Mouse (Mus musculus): ENCODE data around the gene Hist1h2ah. TPM values are rescaled to one million over a fixed set of nuclear protein-coding genes. Genes with fewer than 3 reads are reported as not detected.
A peak's percentile ranks its signal among the peaks of the same experiment; 100 is the strongest.

The Hist1h2ah gene
- total RNA-seq, 2 experiments from 2014 or later: 0.91 to 145 TPM

DNA sequence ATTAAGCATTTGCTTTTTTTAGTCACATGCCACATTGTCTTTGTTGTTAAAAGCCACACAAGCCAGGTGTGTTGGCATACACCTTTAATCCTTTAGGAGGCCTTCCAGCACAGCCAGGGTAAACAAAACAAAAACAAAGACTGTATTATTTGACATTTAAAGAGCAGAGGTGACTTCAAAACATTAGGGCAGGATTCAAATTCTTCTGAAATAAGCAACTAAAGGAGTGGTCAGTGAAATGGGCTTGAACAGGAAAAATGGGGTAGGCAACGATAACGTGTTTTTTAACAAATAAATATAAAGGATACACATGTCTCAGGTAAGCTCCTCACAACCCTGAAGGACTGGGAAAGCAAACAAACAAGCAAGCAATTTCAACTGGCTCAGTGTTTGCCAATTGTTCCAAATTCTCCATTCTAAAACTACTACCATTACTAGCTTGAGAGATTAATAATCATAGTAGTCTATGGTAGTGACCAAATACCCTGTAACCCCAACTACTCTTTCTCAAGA is 4.6 kb upstream of the Hist1h2ah start:
- ATAC-seq (ENCODE audit: poor library complexity, severe bottlenecking): no peak

DNA sequence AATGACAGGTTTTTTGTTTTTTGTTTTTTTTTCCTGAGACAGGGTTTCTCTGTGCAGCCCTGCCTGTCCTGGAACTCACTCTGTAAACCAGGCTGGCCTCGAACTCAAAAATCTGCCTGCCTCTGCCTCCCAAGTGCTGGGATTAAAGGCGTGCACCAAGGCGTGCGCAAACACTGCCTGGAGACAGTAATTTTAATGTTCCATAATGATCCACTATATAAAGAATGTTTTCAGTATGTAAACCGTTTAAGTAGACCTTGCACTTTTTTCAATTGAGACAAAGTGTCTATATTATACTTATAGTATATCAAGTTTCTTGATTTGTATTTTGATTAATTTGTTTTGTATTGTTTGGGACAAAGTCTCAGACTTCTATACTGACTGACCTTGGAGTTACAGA is 4.0 kb upstream of the Hist1h2ah start:
- no peak for ATAC-seq (ENCODE audit: poor library complexity, severe bottlenecking)

DNA sequence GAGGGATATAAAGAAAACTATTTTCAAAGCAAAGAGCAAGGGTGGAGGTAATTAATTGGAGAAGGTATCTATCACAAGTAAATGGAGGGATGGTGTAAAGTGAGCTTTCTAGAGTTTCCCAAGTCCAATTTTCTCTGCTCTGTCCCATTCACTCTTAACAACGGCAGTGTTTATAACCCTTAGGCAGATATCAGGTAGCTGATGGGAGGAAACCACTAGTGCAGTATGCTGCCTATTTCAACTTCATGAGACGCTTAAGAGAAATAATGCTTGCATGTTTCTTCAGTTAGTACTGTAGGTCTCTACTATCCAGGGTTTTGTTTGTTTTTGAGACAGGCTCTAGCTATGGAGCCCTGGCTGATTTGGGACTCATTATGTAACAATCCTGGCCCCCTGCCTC is 2.0 kb upstream of the Hist1h2ah start:
- ATAC-seq (ENCODE audit: poor library complexity, severe bottlenecking): no peak

DNA sequence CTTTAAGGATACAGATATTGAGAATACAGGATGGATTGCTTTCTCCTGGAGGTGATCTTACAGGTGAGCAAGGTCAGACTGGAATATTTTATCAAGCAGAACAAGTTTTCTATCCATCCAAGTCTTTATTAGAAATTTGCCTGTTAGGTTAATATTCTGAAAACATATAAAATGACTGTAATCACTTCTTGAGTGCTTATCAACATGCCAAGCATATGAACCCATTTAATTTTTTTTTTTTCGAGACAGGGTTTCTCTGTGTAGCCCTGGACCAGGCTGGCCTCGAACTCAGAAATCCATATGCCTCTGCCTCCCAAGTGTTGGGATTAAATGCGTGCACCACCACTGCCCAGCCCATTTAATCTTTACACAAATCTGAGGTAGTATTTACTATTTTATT is 1.6 kb upstream of the Hist1h2ah start:
- no peak for ATAC-seq (ENCODE audit: poor library complexity, severe bottlenecking)

DNA sequence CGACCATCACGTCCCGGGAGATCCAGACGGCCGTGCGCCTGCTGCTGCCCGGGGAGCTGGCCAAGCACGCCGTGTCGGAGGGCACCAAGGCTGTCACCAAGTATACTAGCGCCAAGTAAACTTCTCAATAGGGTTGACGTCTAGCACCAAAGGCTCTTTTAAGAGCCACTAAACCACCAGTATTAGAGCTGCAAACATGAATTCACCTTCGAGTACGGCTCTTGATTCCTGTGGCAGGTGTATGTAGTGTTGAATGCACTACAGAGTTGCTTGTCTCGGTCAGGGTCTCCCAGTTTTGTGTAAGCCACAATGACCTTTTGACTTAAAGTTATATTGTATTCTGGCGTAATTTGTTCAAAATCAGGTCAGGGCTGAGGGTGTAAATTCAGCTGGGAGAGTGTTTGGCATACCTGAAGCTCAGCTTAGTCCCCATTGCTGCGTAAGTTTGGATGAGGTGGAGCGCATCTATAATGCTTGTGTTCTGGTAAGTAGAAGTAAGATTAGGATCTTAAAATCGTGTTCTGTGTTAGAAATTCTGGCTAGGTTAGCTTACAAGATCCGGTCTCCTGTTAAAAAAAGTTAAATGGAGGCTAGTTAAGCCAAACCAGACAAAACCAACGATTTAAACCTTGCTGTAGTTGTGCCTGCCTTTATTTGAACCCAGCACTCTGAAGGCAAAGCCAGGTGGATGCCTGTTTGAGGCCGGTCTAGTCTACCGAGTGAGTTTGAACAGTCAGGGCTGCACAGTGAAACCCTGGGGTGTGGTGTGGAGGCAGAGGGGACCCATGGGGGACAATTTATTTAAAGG is 985 bp upstream of the Hist1h2ah start:
- no peak for ATAC-seq (ENCODE audit: poor library complexity, severe bottlenecking)

DNA sequence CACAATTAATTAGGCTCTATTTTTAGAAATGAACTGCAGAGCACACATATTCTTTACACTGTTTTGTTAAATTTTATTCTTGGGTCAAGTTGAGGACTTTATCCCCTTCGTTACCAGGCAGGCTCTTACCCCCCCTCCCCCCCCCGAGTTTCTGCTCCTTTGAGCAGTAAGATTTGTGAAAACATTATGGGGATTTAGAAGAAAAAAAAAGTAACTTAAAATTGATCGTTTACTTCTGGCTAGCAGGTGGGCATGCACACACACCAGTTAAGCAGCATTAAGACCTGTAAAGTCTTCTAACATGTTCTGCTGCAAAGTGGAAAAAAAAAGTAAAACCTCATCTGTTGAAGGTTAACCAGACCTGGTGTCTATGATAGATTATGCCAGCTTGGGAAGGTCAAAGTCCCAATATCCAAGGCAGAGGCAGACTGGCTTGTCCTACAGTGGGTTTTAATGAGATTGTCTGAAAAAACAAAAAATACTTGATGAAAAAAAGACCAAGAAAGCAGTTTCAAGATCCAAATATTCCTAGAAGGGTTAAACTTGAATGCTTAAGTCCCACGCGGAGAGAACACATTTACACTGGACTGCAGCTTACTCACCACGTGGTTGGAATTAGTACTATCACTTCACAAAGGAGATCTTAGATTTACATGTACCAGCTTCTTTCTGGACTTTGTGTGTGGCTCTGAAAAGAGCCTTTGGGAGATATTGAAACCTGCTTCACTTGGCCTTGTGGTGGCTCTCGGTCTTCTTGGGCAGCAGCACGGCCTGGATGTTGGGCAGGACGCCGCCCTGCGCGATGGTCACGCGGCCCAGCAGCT is 713 bp downstream of the Hist1h2ah start:
- peak; percentile 18; the same call in 1 of the 2 replicates for ATAC-seq (ENCODE audit: poor library complexity, severe bottlenecking)

DNA sequence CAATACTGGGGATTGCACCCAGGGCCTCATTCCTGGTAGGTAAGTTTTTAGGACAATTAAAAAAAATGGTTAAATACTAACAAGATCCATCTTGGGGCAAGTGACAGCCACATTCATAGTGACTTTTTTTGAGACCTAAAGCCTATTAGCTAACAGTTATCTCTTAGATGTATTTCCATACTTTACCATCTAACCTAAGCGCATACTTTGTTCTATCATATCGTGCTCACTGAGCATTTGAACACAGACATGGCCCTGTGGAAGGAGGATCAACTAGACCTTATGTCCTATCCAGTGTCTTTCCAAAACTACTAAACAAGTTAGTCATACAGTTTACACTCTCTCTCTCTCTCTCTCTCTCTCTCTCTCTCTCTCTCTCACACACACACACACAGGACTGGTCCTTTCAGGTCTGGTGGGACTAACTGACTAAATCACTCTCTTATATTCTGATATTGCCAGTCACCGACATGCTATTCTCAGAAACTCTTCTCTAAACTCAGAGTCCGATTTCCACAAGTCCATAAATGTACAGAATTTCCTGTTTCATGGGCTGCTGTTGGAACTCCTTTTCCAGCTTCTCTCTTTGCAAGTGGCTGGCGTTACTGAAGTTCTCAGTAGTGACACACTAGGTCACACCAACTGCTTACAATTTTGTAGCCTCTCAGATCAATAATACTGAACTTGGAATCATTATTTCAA is 1.5 kb downstream of the Hist1h2ah start:
- no peak for ATAC-seq (ENCODE audit: poor library complexity, severe bottlenecking)

DNA sequence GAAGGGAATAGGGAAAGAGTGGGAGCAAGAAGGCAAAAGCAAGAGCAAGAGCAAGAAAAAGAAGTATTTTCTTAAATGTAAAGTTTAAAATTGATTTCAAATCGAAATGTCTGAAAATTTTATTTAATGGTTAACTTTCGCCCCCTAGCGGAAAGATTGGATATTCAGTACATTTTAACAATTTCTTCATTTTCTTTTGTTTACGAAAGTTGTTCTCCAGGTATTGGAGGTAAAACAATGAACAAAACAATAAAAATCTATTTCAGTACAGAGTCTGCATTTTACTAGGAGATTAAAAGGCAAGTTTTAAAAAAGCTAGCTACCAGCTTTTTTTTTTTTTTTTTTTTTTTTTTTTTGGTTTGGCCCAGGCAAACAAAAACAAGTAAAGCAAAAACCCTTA is 4.9 kb downstream of the Hist1h2ah start:
- ATAC-seq (ENCODE audit: poor library complexity, severe bottlenecking): no peak

DNA sequence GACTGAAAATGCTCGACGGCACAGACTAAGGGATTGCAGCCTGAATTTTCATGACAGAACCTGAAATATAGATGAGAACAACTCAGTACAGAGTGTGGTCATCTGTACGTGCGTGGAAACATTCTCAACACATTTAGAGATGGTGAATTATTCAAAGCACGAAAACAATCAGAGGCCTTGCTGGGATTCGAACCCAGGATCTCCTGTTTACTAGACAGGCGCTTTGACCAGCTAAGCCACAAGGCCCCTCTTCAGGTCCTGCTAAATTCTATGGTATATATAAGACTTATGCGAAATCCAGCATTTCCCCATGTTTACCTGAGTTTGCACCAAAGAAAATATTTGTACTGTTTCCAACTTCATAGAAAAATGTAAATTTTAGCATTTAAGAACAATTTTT is 5.4 kb downstream of the Hist1h2ah start:
- no peak for ATAC-seq (ENCODE audit: poor library complexity, severe bottlenecking)

DNA sequence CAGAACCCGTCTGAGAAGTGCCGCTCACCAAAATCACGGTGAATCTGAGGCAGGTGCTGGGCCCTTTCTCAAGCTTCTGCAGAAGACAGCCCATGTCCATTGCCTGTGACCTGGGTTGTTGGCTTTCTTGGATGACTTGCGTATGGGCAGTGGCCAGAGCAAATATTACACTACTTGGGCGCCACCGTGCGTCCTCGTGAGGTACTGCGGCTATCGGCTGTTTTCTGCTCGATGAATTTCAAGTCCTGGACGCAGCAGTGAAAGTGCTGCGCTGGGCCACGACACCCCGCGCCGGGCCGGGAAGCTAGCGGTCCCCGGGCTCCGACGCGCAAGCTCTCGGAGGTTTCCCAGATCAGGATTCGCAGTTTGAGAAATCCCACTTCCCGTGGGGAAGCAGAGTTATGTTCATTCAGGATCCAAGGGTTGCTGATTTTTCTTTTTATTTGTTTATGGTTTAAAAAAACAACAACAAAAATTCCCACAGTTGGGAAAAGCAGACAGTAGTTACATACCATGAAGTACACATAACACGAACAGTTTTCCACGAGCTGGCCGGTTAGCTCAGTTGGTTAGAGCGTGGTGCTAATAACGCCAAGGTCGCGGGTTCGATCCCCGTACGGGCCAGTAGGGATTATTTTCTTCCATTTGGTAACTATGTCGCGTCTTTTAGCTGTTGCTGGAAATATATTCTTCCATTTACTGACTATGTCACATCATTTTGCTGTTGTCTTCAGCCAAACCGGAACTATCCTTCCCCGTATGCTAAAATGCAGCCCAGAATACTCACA is 6.5 kb downstream of the Hist1h2ah start:
- ATAC-seq (ENCODE audit: poor library complexity, severe bottlenecking): peak; percentile 94

DNA sequence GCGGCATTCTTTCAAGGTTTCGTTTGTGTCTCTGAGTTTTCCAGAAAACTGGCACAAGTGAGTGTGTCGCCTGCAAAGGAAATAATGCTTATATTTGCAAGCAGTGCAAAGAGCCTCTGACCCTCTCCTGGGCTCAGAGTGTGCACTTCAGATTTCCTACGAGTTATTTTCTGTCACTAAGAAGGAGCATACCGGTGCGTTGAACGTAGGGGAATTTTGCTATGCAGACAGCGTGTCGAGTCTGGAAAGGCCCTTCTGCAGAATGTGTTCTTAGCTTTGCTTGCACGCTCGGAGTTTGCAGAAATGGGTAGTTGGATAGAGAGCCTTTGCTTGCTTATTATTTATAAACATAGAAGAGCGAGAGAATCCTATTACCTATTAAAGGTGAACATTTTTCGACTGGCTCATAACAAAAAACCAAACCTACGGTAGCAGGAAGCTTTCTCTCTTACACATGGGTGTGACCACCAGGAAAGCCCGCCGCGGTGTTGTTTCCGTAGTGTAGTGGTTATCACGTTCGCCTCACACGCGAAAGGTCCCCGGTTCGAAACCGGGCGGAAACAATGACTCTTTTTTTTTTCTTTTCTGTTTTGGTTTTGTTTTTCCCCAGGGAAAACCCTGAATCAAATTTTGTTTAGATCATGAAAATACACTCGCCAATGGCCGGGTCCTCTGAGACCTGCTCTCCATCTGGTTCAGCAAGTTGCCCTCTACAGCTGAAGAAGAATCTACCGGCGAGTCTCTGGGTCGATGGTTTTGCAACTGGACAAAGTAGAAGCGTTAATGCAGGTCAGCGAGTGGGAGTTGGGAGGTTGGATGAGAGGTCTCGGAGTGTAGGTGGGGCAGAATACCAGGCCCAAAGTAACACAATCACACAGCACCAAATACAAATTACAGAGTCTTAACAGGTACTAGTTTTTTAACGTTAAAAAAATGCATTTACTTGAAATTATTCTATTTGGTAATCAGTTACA is 9.0 kb downstream of the Hist1h2ah start:
- peak; percentile 48 for ATAC-seq (ENCODE audit: poor library complexity, severe bottlenecking)

DNA sequence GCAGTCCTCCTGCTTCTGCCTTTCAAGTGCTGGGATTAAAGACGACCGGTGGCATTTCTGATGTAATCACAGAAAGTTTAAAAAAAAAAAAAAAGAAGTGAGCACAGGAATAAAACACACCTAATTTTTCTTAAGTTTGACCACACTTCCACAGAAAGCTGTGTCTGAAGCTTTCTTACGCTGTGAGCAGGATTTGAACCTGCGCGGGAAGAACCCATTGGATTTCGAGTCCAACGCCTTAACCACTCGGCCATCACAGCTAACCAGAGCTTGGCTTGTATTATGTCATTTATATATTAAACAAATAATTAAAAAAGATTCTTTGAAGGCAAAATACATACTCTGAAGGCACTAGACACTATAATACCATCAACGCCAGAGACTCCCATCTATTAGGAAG is 13.1 kb downstream of the Hist1h2ah start:
- peak; percentile 70 for ATAC-seq (ENCODE audit: poor library complexity, severe bottlenecking)

DNA sequence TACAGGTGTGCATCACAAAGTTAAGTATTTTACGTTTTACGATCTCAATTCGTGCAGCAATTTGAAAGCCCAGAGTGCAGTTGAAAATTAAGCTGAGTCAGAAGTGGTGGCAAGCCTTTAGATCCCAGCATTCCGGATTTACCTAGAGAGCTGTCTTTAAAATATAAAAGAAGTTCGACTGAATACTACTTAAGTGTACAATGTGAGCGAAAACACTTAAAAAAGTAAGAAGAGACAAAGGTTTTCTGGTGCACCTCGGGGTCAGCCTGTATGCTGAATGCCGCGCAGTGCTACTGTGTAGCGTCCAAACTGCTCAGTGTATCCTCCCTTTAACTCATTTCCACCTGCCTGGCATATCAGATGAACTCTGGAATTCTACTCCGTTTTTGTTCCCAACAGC is 13.8 kb downstream of the Hist1h2ah start:
- ATAC-seq (ENCODE audit: poor library complexity, severe bottlenecking): no peak

DNA sequence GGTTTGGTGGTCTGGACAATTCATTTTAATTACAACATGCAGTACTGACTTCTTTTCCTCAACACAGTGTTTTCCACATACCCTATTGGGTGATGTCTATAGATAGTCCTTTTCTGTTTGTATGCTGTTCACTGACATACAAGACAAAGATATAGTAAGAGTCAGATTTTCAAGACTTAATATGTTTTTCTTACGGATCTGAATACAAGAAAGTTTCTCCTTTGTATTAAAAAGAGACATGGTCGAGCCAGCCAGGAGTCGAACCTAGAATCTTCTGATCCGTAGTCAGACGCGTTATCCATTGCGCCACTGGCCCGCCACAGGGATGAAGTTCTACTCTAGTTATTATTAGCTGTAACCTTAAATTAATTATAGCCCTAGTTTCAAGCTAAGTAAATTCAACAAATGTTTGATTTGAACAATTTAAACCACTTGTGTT is 14.4 kb downstream of the Hist1h2ah start:
- ATAC-seq (ENCODE audit: poor library complexity, severe bottlenecking): peak; percentile 41

DNA sequence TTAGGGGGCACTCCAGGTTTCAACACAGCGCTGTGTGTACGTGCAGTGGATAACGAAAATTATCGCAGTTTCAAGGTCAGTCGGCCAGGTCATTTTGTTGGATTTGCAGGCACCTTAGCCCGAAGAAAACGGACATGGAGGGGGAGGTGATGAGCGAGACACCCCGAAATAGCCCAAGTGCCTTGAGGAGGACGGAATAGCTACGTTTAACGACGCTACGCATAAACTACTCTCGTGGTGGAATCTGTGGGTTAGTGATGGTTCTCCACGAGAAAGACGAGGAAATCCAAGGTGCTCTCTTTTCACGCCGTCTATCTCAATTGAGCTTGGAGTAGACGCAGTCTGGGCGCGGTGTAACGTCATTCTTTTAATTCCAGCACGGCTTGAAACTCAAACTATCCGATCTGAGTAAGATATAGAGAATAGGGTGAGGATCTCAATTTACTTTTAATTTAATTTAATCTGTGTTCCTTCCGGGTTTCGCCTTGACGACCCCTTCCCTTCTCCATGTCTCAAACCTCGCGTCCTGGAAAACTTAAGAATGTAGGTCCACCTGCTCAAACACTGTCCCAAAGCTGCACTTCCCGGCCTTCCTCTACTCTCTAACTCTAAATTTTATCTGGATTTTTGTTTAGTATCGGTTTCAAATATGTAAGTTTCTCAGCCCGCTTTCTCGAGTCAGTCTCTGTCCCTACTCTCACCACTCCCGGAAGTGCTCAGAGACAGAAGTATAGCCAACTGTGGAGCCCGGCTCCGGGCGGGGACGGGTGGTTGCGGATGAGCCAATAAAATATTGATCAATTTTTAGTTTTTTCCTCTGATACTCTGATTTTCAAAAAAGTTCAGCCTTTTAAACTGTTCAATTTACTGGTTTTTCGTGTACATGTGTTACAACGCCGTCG is 15.2 kb downstream of the Hist1h2ah start:
- ATAC-seq (ENCODE audit: poor library complexity, severe bottlenecking): peak; percentile 64

DNA sequence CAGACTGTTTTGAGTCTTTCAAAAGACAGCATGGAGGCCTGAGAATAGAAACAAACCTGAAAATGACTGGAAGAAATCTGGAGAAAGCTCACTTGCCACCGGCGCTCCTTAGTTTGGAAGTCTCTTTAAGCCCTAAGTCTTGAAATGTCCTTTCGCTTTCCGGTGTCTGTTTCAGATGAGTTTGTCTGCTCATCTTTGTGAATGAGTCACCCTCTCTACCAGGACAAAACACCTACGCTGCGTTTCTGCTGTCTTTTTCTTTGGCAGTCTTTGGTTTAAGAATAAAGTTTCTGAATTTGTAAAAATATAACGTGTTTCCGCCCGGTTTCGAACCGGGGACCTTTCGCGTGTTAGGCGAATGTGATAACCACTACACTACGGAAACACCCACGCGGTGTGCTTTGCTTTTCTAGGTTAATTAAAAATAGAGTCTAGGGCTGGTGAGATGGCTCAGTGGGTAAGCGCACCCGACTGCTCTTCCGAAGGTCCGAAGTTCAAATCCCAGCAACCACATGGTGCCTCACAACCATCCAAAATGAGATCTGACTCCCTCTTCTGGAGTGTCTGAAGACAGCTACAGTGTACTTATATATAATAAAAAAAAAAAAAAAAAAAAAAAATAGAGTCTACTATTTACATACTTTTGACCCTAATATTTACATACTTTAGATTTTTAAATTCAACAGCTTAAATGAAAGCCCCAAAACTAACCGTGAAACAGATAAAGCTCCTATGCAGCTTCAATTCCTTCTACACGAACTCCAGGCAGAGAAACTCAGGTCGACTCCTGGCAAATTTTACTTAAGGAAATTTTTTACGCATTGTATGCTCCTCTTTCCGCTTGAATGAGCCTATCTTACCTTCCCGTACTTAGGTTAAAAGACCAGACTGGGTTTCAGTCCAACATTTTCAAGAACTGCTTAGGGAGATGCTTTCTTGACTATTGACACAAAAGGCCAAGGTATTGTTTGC is 19.6 kb downstream of the Hist1h2ah start:
- peak; percentile 78 for ATAC-seq (ENCODE audit: poor library complexity, severe bottlenecking)

DNA sequence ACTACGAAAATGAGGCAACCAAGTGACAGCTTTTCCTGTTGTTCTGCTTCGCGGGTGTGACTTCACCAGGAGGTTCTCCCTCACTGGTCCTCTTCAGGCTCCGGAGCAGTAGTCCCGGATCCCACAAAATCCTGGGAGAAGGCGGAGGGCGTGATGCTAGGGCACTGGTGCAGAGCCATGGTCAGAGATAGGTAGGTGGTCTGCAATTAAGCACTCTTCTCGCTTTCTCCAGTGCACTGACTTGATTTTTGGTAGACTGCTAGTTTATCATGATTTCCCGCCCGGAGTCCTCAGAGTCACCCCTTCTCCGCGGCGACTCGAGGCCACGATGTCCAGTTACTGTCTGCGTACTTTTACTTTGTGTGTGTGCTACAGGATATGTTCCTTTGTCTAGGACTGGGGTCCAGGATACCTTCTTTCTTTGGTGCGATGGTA is 20.9 kb downstream of the Hist1h2ah start:
- ATAC-seq (ENCODE audit: poor library complexity, severe bottlenecking): 0 out of 2 replicates have a peak, but pooled peaks have one; percentile 5
